Mouse (Mus musculus): ENCODE measurements around the gene Ptrh1. TPM values are rescaled to one million over a fixed set of nuclear protein-coding genes. Genes with fewer than 3 reads are reported as not detected.

Ptrh1 gene
- polyA plus RNA-seq, 1 experiment from 2014 or later: 3.5 TPM

GRCm38 (mm10) chr2:32795748-32796418, 20.3 kb downstream of the Ptrh1 start:
- no peaks in the 10 kb centered on the region for H3K4me1 ChIP-seq (ENCODE audit: control insufficient read depth, insufficient read depth, low read length)
- 83% methylated on average over 13 of the region's 13 CpGs for WGBS
- DNase-seq (no peak), ATAC-seq (ENCODE audit: low FRiP score, low TSS enrichment) (no peak)
- H3K27me3 ChIP-seq (ENCODE audit: control insufficient read depth, insufficient read depth, low read length): no peaks in the 10 kb centered on the region
- peaks cover 92% of the 10 kb centered on the region for H3K36me3 ChIP-seq (ENCODE audit: control insufficient read depth, insufficient read depth, low read length)
- H3K9ac ChIP-seq (replicated peaks; ENCODE audit: low read length): no peak overlapping the region
- no peak overlapping the region for H3K4me3 ChIP-seq (replicated peaks; ENCODE audit: low read depth, low read length)
- H3K9me3 ChIP-seq (ENCODE audit: control insufficient read depth, low read length): no peaks in the 10 kb centered on the region
- H3K4me2 ChIP-seq (ENCODE audit: low read length): no peak overlapping the region
- no peak overlapping the region for H3K27ac ChIP-seq (replicated peaks; ENCODE audit: low read depth, low read length)

GRCm38 (mm10) chr2:32798251-32798962, 22.8 kb downstream of the Ptrh1 start:
- H3K4me1 ChIP-seq (ENCODE audit: control insufficient read depth, insufficient read depth, low read length): no peaks in the 10 kb centered on the region
- no peak overlapping the region for H3K27ac ChIP-seq (replicated peaks; ENCODE audit: low read depth, low read length)
- WGBS: 80% methylated on average over 10 of the region's 10 CpGs
- ATAC-seq (ENCODE audit: low FRiP score, low TSS enrichment) (no peak), DNase-seq (no peak)
- no peak overlapping the region for H3K4me2 ChIP-seq (ENCODE audit: low read length)
- no peak overlapping the region for H3K4me3 ChIP-seq (replicated peaks; ENCODE audit: low read depth, low read length)
- peaks cover 95% of the 10 kb centered on the region for H3K36me3 ChIP-seq (ENCODE audit: control insufficient read depth, insufficient read depth, low read length)
- no peaks in the 10 kb centered on the region for H3K9me3 ChIP-seq (ENCODE audit: control insufficient read depth, low read length)
- no peak overlapping the region for H3K9ac ChIP-seq (replicated peaks; ENCODE audit: low read length)
- H3K27me3 ChIP-seq (ENCODE audit: control insufficient read depth, insufficient read depth, low read length): no peaks in the 10 kb centered on the region

GRCm38 (mm10) chr2:32808816-32809566, 33.4 kb downstream of the Ptrh1 start:
- Histone ChIP-seq H3K27ac (replicated peaks; ENCODE audit: low read depth, low read length) (no peak overlapping the region), H3K9ac (replicated peaks; ENCODE audit: low read length) (no peak overlapping the region), H3K4me3 (replicated peaks; ENCODE audit: low read depth, low read length) (no peak overlapping the region), H3K27me3 (ENCODE audit: control insufficient read depth, insufficient read depth, low read length) (no peaks in the 10 kb centered on the region), H3K36me3 (ENCODE audit: control insufficient read depth, insufficient read depth, low read length) (peaks cover 91% of the 10 kb centered on the region), H3K9me3 (ENCODE audit: control insufficient read depth, low read length) (no peaks in the 10 kb centered on the region), H3K4me2 (ENCODE audit: low read length) (no peak overlapping the region), H3K4me1 (ENCODE audit: control insufficient read depth, insufficient read depth, low read length) (no peaks in the 10 kb centered on the region)
- no peak for DNase-seq
- WGBS: 97% methylated on average over 14 of the region's 14 CpGs
- ATAC-seq (ENCODE audit: low FRiP score, low TSS enrichment): no peak

GRCm38 (mm10) chr2:32811959-32812358, 36.4 kb downstream of the Ptrh1 start:
- Histone ChIP-seq H3K36me3 (ENCODE audit: control insufficient read depth, insufficient read depth, low read length) (peaks cover 84% of the 10 kb centered on the region), H3K27ac (replicated peaks; ENCODE audit: low read depth, low read length) (no peak overlapping the region), H3K9me3 (ENCODE audit: control insufficient read depth, low read length) (no peaks in the 10 kb centered on the region), H3K4me1 (ENCODE audit: control insufficient read depth, insufficient read depth, low read length) (no peaks in the 10 kb centered on the region), H3K9ac (replicated peaks; ENCODE audit: low read length) (no peak overlapping the region), H3K4me3 (replicated peaks; ENCODE audit: low read depth, low read length) (no peak overlapping the region), H3K27me3 (ENCODE audit: control insufficient read depth, insufficient read depth, low read length) (no peaks in the 10 kb centered on the region), H3K4me2 (ENCODE audit: low read length) (no peak overlapping the region)
- WGBS: 86% methylated on average over 8 of the region's 8 CpGs
- DNase-seq: no peak
- ATAC-seq (ENCODE audit: low FRiP score, low TSS enrichment): no peak

- Histone ChIP-seq H3K9me3 (ENCODE audit: control insufficient read depth, low read length) (no peaks in the 10 kb centered on the region), H3K27me3 (ENCODE audit: control insufficient read depth, insufficient read depth, low read length) (no peaks in the 10 kb centered on the region), H3K36me3 (ENCODE audit: control insufficient read depth, insufficient read depth, low read length) (peaks cover 87% of the 10 kb centered on the region), H3K27ac (replicated peaks; ENCODE audit: low read depth, low read length) (no peak overlapping the region; the same call in 1 of the 2 replicates), H3K9ac (replicated peaks; ENCODE audit: low read length) (no peak overlapping the region), H3K4me2 (ENCODE audit: low read length) (no peak overlapping the region), H3K4me1 (ENCODE audit: control insufficient read depth, insufficient read depth, low read length) (no peaks in the 10 kb centered on the region), H3K4me3 (replicated peaks; ENCODE audit: low read depth, low read length) (no peak overlapping the region)
- no peak for ATAC-seq (ENCODE audit: low FRiP score, low TSS enrichment)
- 90% methylated on average over 2 of the region's 2 CpGs for WGBS
- DNase-seq: no peak
Observed at GRCm38 (mm10) chr2:32816497-32816896, 40.9 kb downstream of the Ptrh1 start.

- DNase-seq (peak; percentile 8), ATAC-seq (ENCODE audit: low FRiP score, low TSS enrichment) (no peak)
- no peak overlapping the region for H3K4me3 ChIP-seq (replicated peaks; ENCODE audit: low read depth, low read length)
- H3K4me2 ChIP-seq (ENCODE audit: low read length): no peak overlapping the region
- H3K9ac ChIP-seq (replicated peaks; ENCODE audit: low read length): no peak overlapping the region
- H3K27me3 ChIP-seq (ENCODE audit: control insufficient read depth, insufficient read depth, low read length): no peaks in the 10 kb centered on the region
- 75% methylated on average over 17 of the region's 17 CpGs for WGBS
- H3K36me3 ChIP-seq (ENCODE audit: control insufficient read depth, insufficient read depth, low read length): peaks cover 85% of the 10 kb centered on the region
- no peaks in the 10 kb centered on the region for H3K9me3 ChIP-seq (ENCODE audit: control insufficient read depth, low read length)
- no peak overlapping the region; the same call in 1 of the 2 replicates for H3K27ac ChIP-seq (replicated peaks; ENCODE audit: low read depth, low read length)
- H3K4me1 ChIP-seq (ENCODE audit: control insufficient read depth, insufficient read depth, low read length): no peaks in the 10 kb centered on the region
Observed at GRCm38 (mm10) chr2:32816946-32817581, 41.5 kb downstream of the Ptrh1 start.

GRCm38 (mm10) chr2:32817589-32817988, 42.0 kb downstream of the Ptrh1 start:
- Histone ChIP-seq H3K4me2 (ENCODE audit: low read length) (no peak overlapping the region), H3K27ac (replicated peaks; ENCODE audit: low read depth, low read length) (no peak overlapping the region), H3K27me3 (ENCODE audit: control insufficient read depth, insufficient read depth, low read length) (no peaks in the 10 kb centered on the region), H3K9ac (replicated peaks; ENCODE audit: low read length) (no peak overlapping the region), H3K4me3 (replicated peaks; ENCODE audit: low read depth, low read length) (no peak overlapping the region), H3K9me3 (ENCODE audit: control insufficient read depth, low read length) (no peaks in the 10 kb centered on the region), H3K36me3 (ENCODE audit: control insufficient read depth, insufficient read depth, low read length) (peaks cover 86% of the 10 kb centered on the region), H3K4me1 (ENCODE audit: control insufficient read depth, insufficient read depth, low read length) (no peaks in the 10 kb centered on the region)
- WGBS: 72% methylated on average over 7 of the region's 7 CpGs
- ATAC-seq (ENCODE audit: low FRiP score, low TSS enrichment) (no peak), DNase-seq (no peak)

GRCm38 (mm10) chr2:32818208-32818607, 42.6 kb downstream of the Ptrh1 start:
- peaks cover 82% of the 10 kb centered on the region for H3K36me3 ChIP-seq (ENCODE audit: control insufficient read depth, insufficient read depth, low read length)
- no peaks in the 10 kb centered on the region for H3K4me1 ChIP-seq (ENCODE audit: control insufficient read depth, insufficient read depth, low read length)
- no peaks in the 10 kb centered on the region for H3K9me3 ChIP-seq (ENCODE audit: control insufficient read depth, low read length)
- DNase-seq (no peak), ATAC-seq (ENCODE audit: low FRiP score, low TSS enrichment) (no peak)
- no peak overlapping the region for H3K4me2 ChIP-seq (ENCODE audit: low read length)
- H3K27ac ChIP-seq (replicated peaks; ENCODE audit: low read depth, low read length): no peak overlapping the region
- WGBS: 94% methylated on average over 5 of the region's 5 CpGs
- no peak overlapping the region for H3K9ac ChIP-seq (replicated peaks; ENCODE audit: low read length)
- H3K4me3 ChIP-seq (replicated peaks; ENCODE audit: low read depth, low read length): no peak overlapping the region
- no peaks in the 10 kb centered on the region for H3K27me3 ChIP-seq (ENCODE audit: control insufficient read depth, insufficient read depth, low read length)
